Mouse (Mus musculus) MEL (cell line): ENCODE results near the gene Slc7a8.

ENCODE experiments used
- CHD2 ChIP-seq: IDR thresholded peaks from 2 replicates; pipeline ENCODE4 v1.6.1; 2011; ENCODE audit warnings: low read length, improper control_type of control experiment
- EP300 ChIP-seq, 2 experiments: IDR thresholded peaks; 2 replicates each; pipeline ENCODE4 v1.6.1; 2011; ENCODE audit warnings: improper control_type of control experiment in 2 of 2, low read length in 2 of 2, low read depth in 1 of 2, mild to moderate bottlenecking in 1 of 2
- HCFC1 ChIP-seq: IDR thresholded peaks from 2 replicates; pipeline ENCODE4 v1.6.1; 2012; ENCODE audit warnings: low read depth, mild to moderate bottlenecking, inconsistent platforms, low read length, improper control_type of control experiment, moderate library complexity
- JUND ChIP-seq: IDR thresholded peaks from 2 replicates; pipeline ENCODE4 v1.6.1; 2011; ENCODE audit warnings: low read depth, mild to moderate bottlenecking, improper control_type of control experiment, low read length
- MAFK ChIP-seq: IDR thresholded peaks from 2 replicates; pipeline ENCODE4 v1.6.1; 2011; ENCODE audit warnings: low read depth, mild to moderate bottlenecking, low read length, improper control_type of control experiment, borderline replicate concordance
- MXI1 ChIP-seq: IDR thresholded peaks from 2 replicates; pipeline ENCODE4 v1.6.1; 2011; ENCODE audit warnings: mild to moderate bottlenecking, low read depth, low read length, improper control_type of control experiment
- POLR2A ChIP-seq, 2 experiments: IDR thresholded peaks; 2 replicates each; pipeline ENCODE4 v1.6.1; 2011 to 2012; ENCODE audit warnings: low read length in 2 of 2, mild to moderate bottlenecking in 2 of 2, control low read depth in 1 of 2, improper control_type of control experiment in 1 of 2, low read depth in 1 of 2, moderate library complexity in 1 of 2; ENCODE audit not compliant: control insufficient read depth in 1 of 2, insufficient read depth in 1 of 2, poor library complexity in 1 of 2
- TBP ChIP-seq: IDR thresholded peaks from 2 replicates; pipeline ENCODE4 v1.8.0; 2011; ENCODE audit warnings: low read depth, low read length, improper control_type of control experiment
- ZC3H11A ChIP-seq: IDR thresholded peaks from 2 replicates; pipeline ENCODE4 v1.6.1; 2012; ENCODE audit warnings: low read depth, mild to moderate bottlenecking, inconsistent platforms, low read length, improper control_type of control experiment
- ZNF384 ChIP-seq: IDR thresholded peaks from 2 replicates; pipeline ENCODE4 v1.6.1; 2012; ENCODE audit warnings: low read depth, mild to moderate bottlenecking, inconsistent platforms, low read length, improper control_type of control experiment

DNA sequence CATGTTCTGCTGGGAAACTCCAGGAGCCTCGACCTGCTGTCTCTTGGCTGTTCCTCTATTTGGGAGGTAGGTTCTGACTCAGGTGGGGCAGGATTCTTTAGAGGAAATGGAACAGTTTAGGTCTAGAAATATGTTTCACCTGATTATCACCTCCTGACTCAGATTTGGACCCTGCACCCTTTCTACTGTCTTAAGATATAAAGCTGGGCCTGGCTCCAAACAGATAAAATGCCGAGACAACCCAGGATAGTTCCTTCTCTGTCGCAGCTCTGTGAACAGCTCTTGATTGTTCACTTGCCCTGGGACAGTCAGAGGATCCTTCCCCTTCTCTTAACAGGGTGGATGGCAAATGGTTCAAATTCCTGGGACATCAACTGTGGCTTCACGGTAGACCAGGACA, 46.5 kb downstream of the Slc7a8 start:
- TF ChIP-seq HCFC1 (no peak), CHD2 (no peak), ZC3H11A (no peak), EP300 (IDR thresholded peaks at IDR 0.05; ENCODE audit: low read depth in 1 of 2, low read length in 2 of 2) (peak; percentile 84 to 87), ZNF384 (no peak), MAFK (0 out of 2 replicates have a peak, but pooled peaks have one; percentile 21), POLR2A (IDR thresholded peaks at IDR 0.05; ENCODE audit: control insufficient read depth in 1 of 2, insufficient read depth in 1 of 2, low read depth in 1 of 2, low read length in 2 of 2, poor library complexity in 1 of 2) (no peak), TBP (no peak), JUND (no peak), MXI1 (no peak)
